Mouse (Mus musculus) limb, embryonic 10.5 days (tissue): ENCODE results near the gene Entpd8. TPM values are rescaled to one million over a fixed set of nuclear protein-coding genes. Genes with fewer than 3 reads are reported as not detected.

Experiments used
- DNase-seq: peaks from one replicate; pipeline ENCODE4 v3.0.0-alpha.2; 2017; ENCODE audit warnings: low spot score
- H3K27ac ChIP-seq: fragments of 300-500 bp; sonication (generic); 2 replicates; pipeline ENCODE4 v1.5.1; 2016; ENCODE audit warnings: mild to moderate bottlenecking
- H3K27me3 ChIP-seq: fragments of 300-500 bp; sonication (generic); 2 replicates; pipeline ENCODE4 v1.6.1; 2016; ENCODE audit warnings: low read depth, mild to moderate bottlenecking; ENCODE audit not compliant: poor library complexity, severe bottlenecking
- H3K36me3 ChIP-seq: fragments of 300-500 bp; sonication (generic); 2 replicates; pipeline ENCODE4 v1.6.1; 2016; ENCODE audit warnings: mild to moderate bottlenecking, moderate library complexity
- H3K4me1 ChIP-seq: fragments of 300-500 bp; sonication (generic); 2 replicates; pipeline ENCODE4 v1.6.1; 2016
- H3K4me3 ChIP-seq: fragments of 300-500 bp; sonication (generic); 2 replicates; pipeline ENCODE4 v1.5.1; 2016; ENCODE audit warnings: mild to moderate bottlenecking, moderate library complexity
- H3K9me3 ChIP-seq: fragments of 300-500 bp; sonication (generic); replicated peaks from 2 replicates; pipeline ENCODE4 v1.6.1; 2016; ENCODE audit warnings: mild to moderate bottlenecking
- WGBS: fragments of 180-500 bp; shearing (Covaris S2); methylation state at CpG from one replicate; pipeline ENCODE4 v1.1.7; 2016; 5-methylcytosine and 5-hydroxymethylcytosine counted together
- polyA plus RNA-seq: library from polyadenylated mRNA; unstranded; fragments of >200 nt; fragmentation: Nextera tagmentation; extraction: Ambion mirVana; gene quantifications from 2 replicates; pipeline ENCODE4 v1.2.1, GENCODE M21; 2016

Entpd8 gene
- polyA plus RNA-seq, 1 experiment from 2014 or later = not detected

DNA sequence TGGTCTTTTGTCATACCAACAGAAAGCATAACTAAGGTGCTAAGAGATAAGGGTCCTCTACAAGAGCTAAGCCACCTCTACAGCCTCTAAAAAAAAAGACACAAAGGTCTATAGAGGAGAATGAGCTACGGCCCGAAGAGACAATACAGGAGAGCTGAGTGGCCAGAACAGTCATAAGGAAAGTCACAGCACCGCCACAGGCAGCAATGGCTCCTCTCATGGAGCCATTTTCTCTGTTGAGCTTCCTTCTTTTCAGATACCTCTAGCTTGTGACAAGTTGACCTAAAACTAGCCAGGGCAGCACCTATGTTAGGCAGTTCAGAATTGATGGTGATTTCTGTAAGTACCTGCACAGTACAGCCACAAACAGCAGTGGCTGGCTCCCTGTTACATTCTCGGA lies 13.6 kb upstream of the Entpd8 start:
- no peaks in the 10 kb centered on the region for H3K4me1 ChIP-seq
- DNase-seq = no peak
- no peak overlapping the region for H3K4me3 ChIP-seq
- WGBS = 91% methylated on average over 4 of the region's 4 CpGs
- H3K9me3 ChIP-seq = no peaks in the 10 kb centered on the region
- no peaks in the 10 kb centered on the region for H3K27me3 ChIP-seq
- H3K27ac ChIP-seq = no peak overlapping the region
- peaks cover 9% of the 10 kb centered on the region for H3K36me3 ChIP-seq

DNA sequence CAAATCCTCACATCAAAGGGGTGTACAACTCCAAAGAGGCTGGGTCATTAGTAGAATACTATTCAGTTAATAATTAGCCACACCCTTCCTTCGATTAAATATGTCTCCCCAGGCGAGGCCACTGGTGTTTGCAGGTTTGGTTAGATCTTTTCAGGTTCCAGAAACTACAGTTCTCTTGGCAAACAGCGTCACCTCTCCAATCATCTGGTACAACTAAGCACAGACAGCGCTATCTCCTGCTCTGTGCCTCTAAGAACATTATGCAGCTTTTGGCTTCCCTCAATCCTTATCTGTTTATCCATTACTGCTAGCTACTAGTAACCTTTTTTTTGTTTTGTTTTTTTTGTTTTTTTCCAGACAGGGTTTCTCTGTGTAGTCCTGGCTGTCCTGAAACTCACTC lies 10.6 kb upstream of the Entpd8 start:
- Histone ChIP-seq H3K4me1 (no peaks in the 10 kb centered on the region), H3K27me3 (no peaks in the 10 kb centered on the region), H3K36me3 (no peaks in the 10 kb centered on the region), H3K9me3 (no peaks in the 10 kb centered on the region), H3K4me3 (no peak overlapping the region), H3K27ac (no peak overlapping the region)
- DNase-seq = no peak
- WGBS = 89% methylated on average over 4 of the region's 4 CpGs

GRCm38 (mm10) chr2:25072398-25072797 lies 7.7 kb upstream of the Entpd8 start:
- H3K4me1 ChIP-seq = no peaks in the 10 kb centered on the region
- H3K27me3 ChIP-seq = no peaks in the 10 kb centered on the region
- no peak overlapping the region for H3K4me3 ChIP-seq
- WGBS = 97% methylated on average over 4 of the region's 4 CpGs
- H3K9me3 ChIP-seq = no peaks in the 10 kb centered on the region
- no peaks in the 10 kb centered on the region for H3K36me3 ChIP-seq
- no peak overlapping the region for H3K27ac ChIP-seq
- no peak for DNase-seq

DNA sequence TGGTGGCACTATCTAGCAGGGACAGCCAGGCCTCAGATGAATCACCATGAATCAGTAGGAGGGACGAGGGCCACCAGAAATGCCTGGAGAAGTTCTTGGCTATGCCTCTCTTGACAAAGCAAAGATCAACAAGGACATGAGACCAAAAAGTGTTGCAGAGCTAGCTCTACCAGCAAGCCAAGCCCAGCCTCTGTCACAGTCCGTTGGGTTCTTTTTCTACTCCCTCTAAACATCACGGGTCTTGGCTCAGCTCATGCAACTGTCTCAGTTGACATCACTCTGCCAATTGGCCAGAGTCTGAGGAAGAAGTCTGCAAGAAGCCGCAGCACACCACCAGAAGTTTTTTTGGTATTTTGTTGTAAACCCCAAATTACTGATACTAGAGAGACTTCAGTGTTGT lies 4.6 kb upstream of the Entpd8 start:
- no peaks in the 10 kb centered on the region for H3K4me1 ChIP-seq
- DNase-seq = no peak
- no peak overlapping the region for H3K27ac ChIP-seq
- 66% methylated on average over 4 of the region's 4 CpGs for WGBS
- H3K4me3 ChIP-seq = no peak overlapping the region
- H3K9me3 ChIP-seq = no peaks in the 10 kb centered on the region
- H3K36me3 ChIP-seq = no peaks in the 10 kb centered on the region
- no peaks in the 10 kb centered on the region for H3K27me3 ChIP-seq

- H3K4me3 ChIP-seq = no peak overlapping the region
- no peak for DNase-seq
- WGBS = 80% methylated on average over 1 of the region's 1 CpGs
Measured at GRCm38 (mm10) chr2:25078967-25079366, 1.1 kb upstream of the Entpd8 start.

DNA sequence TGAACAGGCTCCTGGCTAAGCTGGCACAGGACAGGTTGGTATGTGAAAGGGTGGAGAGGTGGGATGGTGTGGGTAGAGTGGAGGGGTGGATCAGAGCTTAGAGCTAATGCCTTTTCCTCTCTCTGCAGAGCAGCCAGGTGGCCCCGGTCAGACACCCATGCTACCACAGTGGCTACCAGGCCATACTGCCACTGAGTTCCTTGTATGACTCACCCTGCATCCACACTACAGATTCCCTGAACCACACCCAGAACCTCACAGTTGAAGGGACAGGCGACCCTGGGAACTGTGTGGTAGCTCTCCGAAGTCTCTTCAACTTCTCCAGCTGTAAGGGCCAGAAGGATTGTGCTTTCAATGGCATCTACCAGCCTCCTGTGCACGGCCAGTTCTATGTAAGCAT lies 3.6 kb downstream of the Entpd8 start:
- no peaks in the 10 kb centered on the region for H3K36me3 ChIP-seq
- 89% methylated on average over 4 of the region's 4 CpGs for WGBS
- H3K4me3 ChIP-seq = no peak overlapping the region
- no peaks in the 10 kb centered on the region for H3K27me3 ChIP-seq
- no peak overlapping the region for H3K27ac ChIP-seq
- H3K9me3 ChIP-seq = no peaks in the 10 kb centered on the region
- no peaks in the 10 kb centered on the region for H3K4me1 ChIP-seq
- DNase-seq = no peak

More at GRCm38 (mm10) chr2:25078967-25079366, 1.1 kb upstream of the Entpd8 start:
- H3K9me3 ChIP-seq = no peaks in the 10 kb centered on the region
- no peaks in the 10 kb centered on the region for H3K27me3 ChIP-seq
- no peak overlapping the region for H3K27ac ChIP-seq
- no peaks in the 10 kb centered on the region for H3K4me1 ChIP-seq
- H3K36me3 ChIP-seq = no peaks in the 10 kb centered on the region

GRCm38 (mm10) chr2:25085571-25085970 lies 5.5 kb downstream of the Entpd8 start:
- no peaks in the 10 kb centered on the region for H3K27me3 ChIP-seq
- H3K9me3 ChIP-seq = no peaks in the 10 kb centered on the region
- H3K27ac ChIP-seq = no peak overlapping the region
- DNase-seq = no peak
- 88% methylated on average over 5 of the region's 5 CpGs for WGBS
- H3K4me1 ChIP-seq = no peaks in the 10 kb centered on the region
- H3K36me3 ChIP-seq = no peaks in the 10 kb centered on the region
- H3K4me3 ChIP-seq = no peak overlapping the region

DNA sequence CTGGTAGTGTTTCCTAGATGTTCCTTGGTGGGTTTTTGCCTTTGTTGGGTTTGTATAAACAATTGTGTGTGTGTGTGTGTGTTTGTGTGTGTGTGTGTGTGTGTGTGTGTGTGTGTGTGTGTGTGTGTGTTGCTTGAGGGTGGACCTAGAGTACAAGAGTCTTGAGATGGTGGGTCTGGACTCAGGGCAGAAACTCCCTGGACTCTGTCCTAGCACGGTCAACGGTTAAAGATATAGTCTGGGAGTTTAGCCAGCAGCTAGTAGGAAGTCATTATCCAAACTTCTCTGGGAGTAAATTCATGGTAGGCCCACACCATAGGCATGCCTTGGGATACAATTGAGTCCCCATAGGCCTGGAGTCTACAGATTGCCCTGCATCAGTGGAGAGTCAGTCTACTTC lies 7.7 kb downstream of the Entpd8 start:
- WGBS = 97% methylated on average over 2 of the region's 2 CpGs
- H3K4me1 ChIP-seq = no peaks in the 10 kb centered on the region
- no peaks in the 10 kb centered on the region for H3K9me3 ChIP-seq
- H3K27me3 ChIP-seq = 0 out of 2 replicates have a peak, but pooled peaks cover under 1% of the 10 kb centered on the region
- H3K27ac ChIP-seq = no peak overlapping the region
- no peak for DNase-seq
- H3K36me3 ChIP-seq = no peaks in the 10 kb centered on the region
- no peak overlapping the region for H3K4me3 ChIP-seq

DNA sequence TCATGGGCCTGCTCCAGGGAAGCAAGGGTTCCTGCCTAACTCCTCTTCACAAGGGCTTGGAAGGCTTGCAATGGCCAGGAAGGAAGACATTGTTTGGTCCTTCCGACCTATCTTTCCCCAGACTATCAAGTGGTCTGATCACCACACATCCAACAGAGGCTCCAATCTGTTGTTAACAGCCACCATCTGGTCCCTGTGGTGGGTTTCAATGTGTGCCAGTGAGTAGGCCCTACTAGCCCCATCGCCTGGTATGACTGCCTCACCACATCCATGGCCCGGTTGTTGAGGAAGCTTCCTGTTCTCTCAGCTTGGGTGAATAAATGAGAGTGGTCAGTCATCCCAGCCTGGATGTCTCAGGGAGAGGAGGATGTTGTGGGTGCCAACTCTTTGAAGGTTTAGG lies 8.5 kb downstream of the Entpd8 start:
- WGBS = 83% methylated on average over 3 of the region's 3 CpGs
- H3K9me3 ChIP-seq = no peaks in the 10 kb centered on the region
- H3K4me1 ChIP-seq = no peaks in the 10 kb centered on the region
- DNase-seq = no peak
- H3K36me3 ChIP-seq = no peaks in the 10 kb centered on the region
- H3K27me3 ChIP-seq = peaks cover 6% of the 10 kb centered on the region; the same call in 1 of the 2 replicates
- H3K4me3 ChIP-seq = no peak overlapping the region
- H3K27ac ChIP-seq = no peak overlapping the region

GRCm38 (mm10) chr2:25094785-25095108 lies 14.6 kb downstream of the Entpd8 start:
- H3K36me3 ChIP-seq = no peaks in the 10 kb centered on the region
- H3K9me3 ChIP-seq = no peaks in the 10 kb centered on the region
- WGBS = 37% methylated on average over 17 of the region's 17 CpGs
- H3K4me1 ChIP-seq = peaks cover 11% of the 10 kb centered on the region
- H3K27ac ChIP-seq = no peak overlapping the region; the same call in 1 of the 2 replicates
- peak overlapping the region; percentile 24 for H3K4me3 ChIP-seq
- no peak for DNase-seq
- H3K27me3 ChIP-seq = peaks cover 27% of the 10 kb centered on the region

- Histone ChIP-seq H3K4me1 (peaks cover 11% of the 10 kb centered on the region), H3K36me3 (no peaks in the 10 kb centered on the region), H3K9me3 (no peaks in the 10 kb centered on the region), H3K4me3 (peak within 1 kb of the TSS; percentile 24), H3K27ac (no peak within 1 kb of the TSS; the same call in 1 of the 2 replicates), H3K27me3 (peaks cover 27% of the 10 kb centered on the region)
- 40% methylated on average over 28 of the region's 28 CpGs for WGBS
- DNase-seq = peak; percentile 39
Measured at GRCm38 (mm10) chr2:25095109-25095850, 15.2 kb downstream of the Entpd8 start, which contains the start of gene Noxa1. Noxa1 (minus strand) TSS chr2:25095149.

DNA sequence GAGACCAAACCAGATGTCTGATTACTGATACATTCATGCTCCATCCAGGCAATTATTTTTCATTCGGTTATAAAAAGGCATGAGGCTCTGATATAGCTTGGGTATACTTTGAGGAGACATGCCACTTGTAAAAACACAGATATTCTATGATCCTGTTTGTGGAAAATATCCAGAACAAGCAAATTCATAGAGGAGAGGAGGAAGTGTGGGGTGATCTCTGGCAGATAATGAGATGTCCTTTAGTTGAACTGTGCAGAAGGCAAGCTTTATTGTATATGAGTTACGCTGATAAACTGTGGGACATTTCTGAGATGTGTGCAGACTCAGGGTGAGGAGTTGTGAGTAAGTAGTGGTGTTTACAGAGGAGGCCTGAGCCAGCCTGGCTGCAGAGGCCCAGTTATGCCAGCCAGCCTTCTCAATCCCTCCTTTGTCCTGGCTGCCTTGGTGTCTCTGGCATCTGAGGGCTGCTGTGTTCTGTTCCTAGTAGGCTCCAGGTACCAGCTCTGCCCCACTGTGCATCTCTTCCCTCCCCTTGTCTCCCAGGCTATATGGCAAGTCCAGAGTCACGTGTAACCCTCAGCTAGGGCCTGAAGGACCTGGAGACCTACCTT lies 18.0 kb downstream of the Entpd8 start:
- Histone ChIP-seq H3K4me1 (peaks cover 11% of the 10 kb centered on the region), H3K27me3 (peaks cover 25% of the 10 kb centered on the region), H3K27ac (no peak overlapping the region), H3K4me3 (no peak overlapping the region), H3K36me3 (no peaks in the 10 kb centered on the region), H3K9me3 (no peaks in the 10 kb centered on the region)
- DNase-seq = no peak
- 77% methylated on average over 3 of the region's 3 CpGs for WGBS

GRCm38 (mm10) chr2:25098956-25099355 lies 18.9 kb downstream of the Entpd8 start:
- WGBS = 64% methylated on average over 5 of the region's 5 CpGs
- H3K27ac ChIP-seq = no peak overlapping the region

More at GRCm38 (mm10) chr2:25098956-25099355, 18.9 kb downstream of the Entpd8 start:
- no peaks in the 10 kb centered on the region for H3K9me3 ChIP-seq
- H3K4me1 ChIP-seq = peaks cover 11% of the 10 kb centered on the region
- no peak for DNase-seq
- peaks cover 18% of the 10 kb centered on the region for H3K27me3 ChIP-seq
- no peaks in the 10 kb centered on the region for H3K36me3 ChIP-seq
- no peak overlapping the region for H3K4me3 ChIP-seq
